Mouse (Mus musculus) midbrain, embryonic 16.5 days (tissue): ENCODE data around the gene Ehd1. TPM values are rescaled to one million over a fixed set of nuclear protein-coding genes. Genes with fewer than 3 reads are reported as not detected.

Source experiments
- ATAC-seq: fragments of 200-750 bp; cut with Nextera tagmentation; 2 replicates; pipeline ENCODE4 v1.8.0; 2017; ENCODE audit warnings: moderate TSS enrichment
- H3K27ac ChIP-seq: fragments of 300-500 bp; sonication (generic); 2 replicates; pipeline ENCODE4 v1.5.1; 2014; ENCODE audit warnings: mild to moderate bottlenecking, low read length, mixed read lengths
- H3K27me3 ChIP-seq: fragments of 300-500 bp; sonication (generic); 2 replicates; pipeline ENCODE4 v1.6.1; 2014; ENCODE audit warnings: low read depth, low read length, mixed read lengths; ENCODE audit not compliant: control insufficient read depth, insufficient read depth
- H3K36me3 ChIP-seq: fragments of 300-500 bp; sonication (generic); 2 replicates; pipeline ENCODE4 v1.6.1; 2014; ENCODE audit warnings: mild to moderate bottlenecking, low read length, moderate library complexity, mixed read lengths; ENCODE audit not compliant: control insufficient read depth, insufficient read depth
- H3K4me1 ChIP-seq: fragments of 300-500 bp; sonication (generic); 2 replicates; pipeline ENCODE4 v1.6.1; 2014; ENCODE audit warnings: mild to moderate bottlenecking, low read length, mixed read lengths; ENCODE audit not compliant: control insufficient read depth, insufficient read depth
- H3K4me2 ChIP-seq: fragments of 300-500 bp; sonication (generic); 2 replicates; pipeline ENCODE4 v1.6.1; 2014; ENCODE audit warnings: mild to moderate bottlenecking, low read length, mixed read lengths
- H3K4me3 ChIP-seq: fragments of 300-500 bp; sonication (generic); 2 replicates; pipeline ENCODE4 v1.5.1; 2014; ENCODE audit warnings: low read depth, mild to moderate bottlenecking, low read length, moderate library complexity, mixed read lengths
- H3K9ac ChIP-seq: fragments of 300-500 bp; sonication (generic); 2 replicates; pipeline ENCODE4 v1.6.1; 2014; ENCODE audit warnings: low read depth, low read length, mixed read lengths
- H3K9me3 ChIP-seq: fragments of 300-500 bp; sonication (generic); replicated peaks from 2 replicates; pipeline ENCODE4 v1.6.1; 2014; ENCODE audit warnings: mild to moderate bottlenecking, low read length, mixed read lengths; ENCODE audit not compliant: control insufficient read depth, poor library complexity, severe bottlenecking
- whole genome bisulfite sequencing: fragments of 180-500 bp; shearing (Covaris S2); extraction: QIAGEN DNeasy Blood & Tissue Kit; methylation state at CpG from one replicate; pipeline ENCODE4 v1.1.7; 2014; 5-methylcytosine and 5-hydroxymethylcytosine counted together
- polyA plus RNA-seq: library from polyadenylated mRNA; unstranded; fragments of >200 nt; fragmentation: Nextera tagmentation; extraction: Ambion mirVana; gene quantifications from 2 replicates; pipeline ENCODE4 v1.2.1, GENCODE M21; 2015

Ehd1 gene
- polyA plus RNA-seq, 1 experiment from 2014 or later = 99.6 TPM

GRCm38 (mm10) chr19:6331719-6332516, 55.4 kb downstream of the Ehd1 start:
- Histone ChIP-seq H3K4me2 (peak overlapping the region; percentile 37), H3K9me3 (no peaks in the 10 kb centered on the region), H3K27ac (no peak overlapping the region), H3K4me3 (no peak overlapping the region), H3K27me3 (no peaks in the 10 kb centered on the region), H3K9ac (peak overlapping the region; percentile 40; the same call in 1 of the 2 replicates), H3K36me3 (no peaks in the 10 kb centered on the region), H3K4me1 (peaks cover 17% of the 10 kb centered on the region)
- 20% methylated on average over 13 of the region's 13 CpGs for WGBS
- no peak for ATAC-seq

GRCm38 (mm10) chr19:6333761-6334595, 57.5 kb downstream of the Ehd1 start:
- Histone ChIP-seq H3K9ac (no peak overlapping the region), H3K36me3 (peaks cover 12% of the 10 kb centered on the region), H3K4me2 (peak overlapping the region; percentile 38), H3K27ac (peak overlapping the region; percentile 81), H3K9me3 (no peaks in the 10 kb centered on the region), H3K27me3 (no peaks in the 10 kb centered on the region), H3K4me3 (peak overlapping the region; percentile 86), H3K4me1 (peaks cover 23% of the 10 kb centered on the region)
- 66% methylated on average over 9 of the region's 9 CpGs for WGBS
- peak; percentile 11; the same call in 1 of the 2 replicates for ATAC-seq

DNA sequence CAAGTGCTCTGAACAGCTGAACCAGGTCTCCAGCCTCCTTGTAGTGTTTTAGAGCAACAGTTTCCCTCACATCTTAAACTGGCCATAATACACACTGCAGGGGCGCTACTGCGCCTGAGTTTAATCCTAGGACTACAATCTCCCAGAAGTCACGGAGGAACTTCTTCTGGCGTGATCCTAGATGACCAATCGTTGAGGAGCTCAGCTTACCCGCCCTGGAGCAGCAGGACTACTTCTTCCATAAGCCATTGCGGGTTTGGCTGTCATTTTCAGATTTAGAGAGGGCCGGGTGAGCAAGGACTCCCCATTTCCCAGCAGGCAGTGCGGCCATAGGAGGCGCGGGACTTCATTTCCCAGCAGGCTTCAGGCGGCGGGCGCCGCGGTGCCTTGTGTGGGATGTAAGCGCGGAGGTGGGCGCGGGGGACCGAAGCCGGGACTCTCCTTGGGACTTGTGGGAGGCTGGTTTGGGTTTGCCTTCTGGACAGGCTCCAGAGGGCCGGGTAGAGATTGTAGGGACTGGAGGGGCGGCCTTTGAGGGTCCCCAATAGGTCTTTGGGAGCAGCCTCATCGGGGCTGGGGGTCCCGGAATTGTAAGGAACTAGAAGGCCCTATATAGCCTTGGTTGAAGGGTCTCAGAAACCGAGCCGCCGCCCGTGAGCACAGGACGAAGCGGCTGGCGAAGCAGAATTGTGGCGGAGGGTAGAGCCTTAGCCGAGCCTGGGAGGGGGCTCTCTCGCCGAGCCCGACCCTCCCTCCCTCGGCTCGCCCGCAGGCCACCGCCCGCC, 58.3 kb downstream of the Ehd1 start, which contains the start of gene Men1:
Gene Men1 (plus strand): TSS at position 307 of the 785 bp plus-strand sequence.
- Histone ChIP-seq H3K9me3 (no peaks in the 10 kb centered on the region), H3K9ac (peak within 1 kb of the TSS; percentile 90), H3K27me3 (no peaks in the 10 kb centered on the region), H3K4me1 (peaks cover 23% of the 10 kb centered on the region), H3K4me3 (peak within 1 kb of the TSS; percentile 86), H3K27ac (peak within 1 kb of the TSS; percentile 81), H3K4me2 (peak within 1 kb of the TSS; percentile 96), H3K36me3 (peaks cover 21% of the 10 kb centered on the region)
- 0% methylated on average over 39 of the region's 43 CpGs for WGBS
- ATAC-seq = peak; percentile 95

- H3K9ac ChIP-seq = peak overlapping the region; percentile 90
- H3K9me3 ChIP-seq = no peaks in the 10 kb centered on the region
- peaks cover 25% of the 10 kb centered on the region for H3K4me1 ChIP-seq
- H3K4me3 ChIP-seq = peak overlapping the region; percentile 86
- peak overlapping the region; percentile 81 for H3K27ac ChIP-seq
- under 1% methylated on average over 24 of the region's 25 CpGs for WGBS
- peaks cover 24% of the 10 kb centered on the region for H3K36me3 ChIP-seq
- peak overlapping the region; percentile 96 for H3K4me2 ChIP-seq
- no peaks in the 10 kb centered on the region for H3K27me3 ChIP-seq
- no peak; the same call in 1 of the 2 replicates for ATAC-seq
These were observed 58.9 kb downstream of the Ehd1 start for GRCm38 (mm10) chr19:6335458-6335827.

DNA sequence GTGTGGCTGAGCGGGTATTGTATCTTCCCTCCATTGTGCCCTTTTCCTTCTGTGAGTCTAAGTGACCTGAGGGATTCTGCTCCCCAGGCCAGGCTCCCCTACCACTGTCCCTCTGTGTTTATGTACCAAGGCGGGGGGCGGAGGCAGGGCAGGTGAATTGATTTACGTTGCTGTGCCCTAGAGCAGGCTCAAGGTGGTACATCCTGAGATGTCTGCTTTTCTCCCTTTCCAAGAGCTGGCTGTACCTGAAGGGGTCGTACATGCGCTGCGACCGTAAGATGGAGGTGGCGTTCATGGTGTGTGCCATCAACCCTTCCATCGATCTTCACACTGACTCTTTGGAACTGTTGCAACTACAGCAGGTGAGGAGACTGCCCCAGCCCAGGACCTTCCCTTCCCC, 60.4 kb downstream of the Ehd1 start:
- H3K27ac ChIP-seq = no peak overlapping the region
- peak overlapping the region; percentile 86; the same call in 1 of the 2 replicates for H3K4me3 ChIP-seq
- H3K36me3 ChIP-seq = peaks cover 24% of the 10 kb centered on the region
- H3K9me3 ChIP-seq = no peaks in the 10 kb centered on the region
- H3K9ac ChIP-seq = peak overlapping the region; percentile 90
- H3K4me1 ChIP-seq = peaks cover 34% of the 10 kb centered on the region
- 97% methylated on average over 10 of the region's 10 CpGs for WGBS
- no peaks in the 10 kb centered on the region for H3K27me3 ChIP-seq
- peak overlapping the region; percentile 96 for H3K4me2 ChIP-seq
- no peak for ATAC-seq

DNA sequence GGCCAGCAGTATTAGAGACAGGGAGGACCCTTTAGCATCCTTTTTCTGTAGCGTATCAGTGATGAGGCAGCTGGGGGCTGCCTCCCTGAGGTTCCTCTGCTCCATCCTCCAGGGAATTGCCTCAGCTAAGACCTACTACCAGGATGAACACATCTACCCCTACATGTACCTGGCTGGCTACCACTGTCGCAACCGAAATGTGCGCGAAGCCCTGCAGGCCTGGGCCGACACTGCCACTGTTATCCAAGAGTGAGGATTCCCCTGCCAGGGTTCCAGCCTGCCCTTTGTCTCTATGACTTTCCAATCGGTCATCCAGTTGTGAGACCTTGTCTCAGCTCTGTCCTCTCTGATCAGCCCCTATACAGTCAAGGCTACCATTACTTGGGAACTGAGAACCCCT, 61.6 kb downstream of the Ehd1 start:
- 90% methylated on average over 7 of the region's 7 CpGs for WGBS
- no peak overlapping the region for H3K9ac ChIP-seq
- no peaks in the 10 kb centered on the region for H3K9me3 ChIP-seq
- no peak overlapping the region for H3K4me2 ChIP-seq
- H3K4me1 ChIP-seq = peaks cover 34% of the 10 kb centered on the region
- H3K36me3 ChIP-seq = peaks cover 26% of the 10 kb centered on the region
- no peak overlapping the region for H3K27ac ChIP-seq
- no peaks in the 10 kb centered on the region for H3K27me3 ChIP-seq
- ATAC-seq = no peak
- no peak overlapping the region for H3K4me3 ChIP-seq

DNA sequence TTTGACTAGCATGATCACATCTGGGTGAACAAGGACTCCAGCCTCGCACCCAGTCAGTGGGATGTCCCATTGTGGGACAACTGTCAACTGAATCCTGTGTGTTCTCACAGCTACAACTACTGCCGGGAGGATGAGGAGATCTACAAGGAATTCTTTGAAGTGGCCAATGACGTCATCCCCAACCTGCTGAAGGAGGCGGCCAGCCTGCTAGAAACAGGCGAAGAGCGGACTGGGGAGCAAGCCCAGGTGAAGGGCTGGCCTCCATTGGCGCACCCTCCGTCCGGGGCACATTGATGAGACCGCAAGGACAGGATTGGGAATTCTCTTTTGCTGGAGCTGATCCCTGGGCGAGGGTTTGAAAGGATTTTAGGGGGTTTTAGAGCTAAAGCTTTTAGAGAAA, 62.2 kb downstream of the Ehd1 start:
- H3K4me1 ChIP-seq = peaks cover 34% of the 10 kb centered on the region
- no peak overlapping the region for H3K4me3 ChIP-seq
- H3K36me3 ChIP-seq = peaks cover 26% of the 10 kb centered on the region
- no peaks in the 10 kb centered on the region for H3K9me3 ChIP-seq
- H3K27ac ChIP-seq = no peak overlapping the region
- no peak overlapping the region for H3K9ac ChIP-seq
- H3K4me2 ChIP-seq = no peak overlapping the region
- ATAC-seq = no peak
- 96% methylated on average over 11 of the region's 11 CpGs for WGBS
- no peaks in the 10 kb centered on the region for H3K27me3 ChIP-seq

- Histone ChIP-seq H3K4me2 (no peak overlapping the region), H3K9me3 (no peaks in the 10 kb centered on the region), H3K27me3 (no peaks in the 10 kb centered on the region), H3K36me3 (peaks cover 30% of the 10 kb centered on the region), H3K4me1 (peaks cover 34% of the 10 kb centered on the region), H3K4me3 (no peak overlapping the region), H3K9ac (no peak overlapping the region), H3K27ac (no peak overlapping the region)
- no peak for ATAC-seq
- 97% methylated on average over 6 of the region's 6 CpGs for WGBS
These were observed 62.7 kb downstream of the Ehd1 start for GRCm38 (mm10) chr19:6339191-6339590.
